Mouse (Mus musculus): ENCODE results near the gene Elmod2. TPM values are rescaled to one million over a fixed set of nuclear protein-coding genes. Genes with fewer than 3 reads are reported as not detected.
A peak's percentile ranks its signal among the peaks of the same experiment; 100 is the strongest.

Gene Elmod2
- polyA plus RNA-seq, 1 experiment from 2014 or later = 22.9 TPM

- Histone ChIP-seq H3K4me1 (peaks cover 6% of the 10 kb centered on the region; the same call in 1 of the 2 replicates), H3K36me3 (no peaks in the 10 kb centered on the region), H3K9ac (no peak overlapping the region), H3K4me3 (no peak overlapping the region), H3K27ac (no peak overlapping the region), H3K27me3 (no peaks in the 10 kb centered on the region), H3K9me3 (no peaks in the 10 kb centered on the region), H3K4me2 (replicated peaks) (no peak overlapping the region)
- WGBS = 65% methylated on average over 10 of the region's 10 CpGs
- no peak for ATAC-seq (ENCODE audit: low FRiP score, low read depth)
These were observed 59.8 kb downstream of the Elmod2 start for GRCm38 (mm10) chr8:83272464-83272863.

- Histone ChIP-seq H3K27me3 (no peaks in the 10 kb centered on the region), H3K4me1 (peaks cover 6% of the 10 kb centered on the region; the same call in 1 of the 2 replicates), H3K4me2 (replicated peaks) (no peak overlapping the region), H3K27ac (no peak overlapping the region), H3K9ac (no peak overlapping the region), H3K9me3 (no peaks in the 10 kb centered on the region), H3K36me3 (peaks cover 2% of the 10 kb centered on the region; the same call in 1 of the 2 replicates), H3K4me3 (no peak overlapping the region)
- 0 out of 2 replicates have a peak, but pooled peaks have one; percentile 15 for ATAC-seq (ENCODE audit: low FRiP score, low read depth)
- 94% methylated on average over 14 of the region's 14 CpGs for WGBS
These were observed 61.1 kb downstream of the Elmod2 start for GRCm38 (mm10) chr8:83271172-83271571.

Other genes starting within 250 kb of the Elmod2 start
- 1.5 and 1.7 TPM in 2 replicates for gene Tbc1d9, start 167.1 kb downstream of the Elmod2 start, polyA plus RNA-seq (2015; fragmentation: Nextera tagmentation; extraction: Ambion mirVana)
- 0.70 and 1.2 TPM in 2 replicates for gene Gm10645, start 166.3 kb downstream of the Elmod2 start, polyA plus RNA-seq (2015; fragmentation: Nextera tagmentation; extraction: Ambion mirVana)
- gene Ucp1, start 42.1 kb downstream of the Elmod2 start, polyA plus RNA-seq (2015; fragmentation: Nextera tagmentation; extraction: Ambion mirVana) = not detected in 2 replicates
- not detected in 2 replicates for gene Mgat4d, start 16.0 kb upstream of the Elmod2 start, polyA plus RNA-seq (2015; fragmentation: Nextera tagmentation; extraction: Ambion mirVana)
- gene Clgn, start 57.4 kb upstream of the Elmod2 start, polyA plus RNA-seq (2015; fragmentation: Nextera tagmentation; extraction: Ambion mirVana) = 1.5 and 1.7 TPM in 2 replicates
- gene Scoc, start 125.9 kb upstream of the Elmod2 start, polyA plus RNA-seq (2015; fragmentation: Nextera tagmentation; extraction: Ambion mirVana) = 121 and 135 TPM in 2 replicates
- gene Olfr370, start 203.3 kb upstream of the Elmod2 start, polyA plus RNA-seq (2015; fragmentation: Nextera tagmentation; extraction: Ambion mirVana) = not detected in 2 replicates
- gene Ndufb7, start 234.2 kb upstream of the Elmod2 start, polyA plus RNA-seq (2015; fragmentation: Nextera tagmentation; extraction: Ambion mirVana) = 282 and 290 TPM in 2 replicates

Data from limb, embryonic 13.5 days (tissue).